Mouse (Mus musculus) MEL (cell line): ENCODE results near the gene Gdi1. TPM values are rescaled to one million over a fixed set of nuclear protein-coding genes. Genes with fewer than 3 reads are reported as not detected.

Experiments
- DNase-seq: peaks from one replicate; pipeline ENCODE4 v3.0.0; 2011; ENCODE audit warnings: low read depth, low spot score
- H3K27ac ChIP-seq: 2 replicates; pipeline ENCODE4 v1.5.1; 2012; ENCODE audit warnings: low read depth, mild to moderate bottlenecking, control low read depth, low read length, moderate library complexity; ENCODE audit not compliant: control insufficient read depth
- H3K27me3 ChIP-seq, 2 experiments: fragments of 150-350 bp in 1 of 2; sonication (generic) in 1 of 2; 2 replicates each; pipeline ENCODE4 v1.6.1; 2012; ENCODE audit warnings: low read length in 2 of 2, mild to moderate bottlenecking in 2 of 2, improper control_type of control experiment in 1 of 2, moderate library complexity in 1 of 2; ENCODE audit not compliant: insufficient read depth in 2 of 2, control insufficient read depth in 1 of 2
- H3K36me3 ChIP-seq, 2 experiments: 2 replicates each; pipeline ENCODE4 v1.6.1; 2012 to 2014; ENCODE audit warnings: low read length in 2 of 2, improper control_type of control experiment in 1 of 2, inconsistent platforms in 1 of 2, mild to moderate bottlenecking in 1 of 2; ENCODE audit not compliant: insufficient read depth in 2 of 2, control insufficient read depth in 1 of 2
- H3K4me1 ChIP-seq, 2 experiments: fragments of 150-350 bp in 1 of 2; sonication (generic) in 1 of 2; 2 replicates each; pipeline ENCODE4 v1.6.1; 2012; ENCODE audit warnings: low read length in 2 of 2, improper control_type of control experiment in 1 of 2, mild to moderate bottlenecking in 1 of 2; ENCODE audit not compliant: insufficient read depth in 2 of 2, control insufficient read depth in 1 of 2
- H3K4me3 ChIP-seq, 2 experiments: fragments of 150-350 bp in 1 of 2; sonication (generic) in 1 of 2; 2 replicates each; pipeline ENCODE4 v1.5.1; 2012; ENCODE audit warnings: low read depth in 2 of 2, low read length in 2 of 2, mild to moderate bottlenecking in 2 of 2, moderate library complexity in 2 of 2, control low read depth in 1 of 2, improper control_type of control experiment in 1 of 2; ENCODE audit not compliant: control insufficient read depth in 1 of 2, insufficient read depth in 1 of 2
- H3K79me2 ChIP-seq: 2 replicates; pipeline ENCODE4 v1.6.1; 2012; ENCODE audit warnings: mild to moderate bottlenecking, low read length, moderate library complexity; ENCODE audit not compliant: control insufficient read depth, poor library complexity, insufficient read depth
- H3K9ac ChIP-seq: 2 replicates; pipeline ENCODE4 v1.6.1; 2012; ENCODE audit warnings: low read depth, mild to moderate bottlenecking, control low read depth, low read length, moderate library complexity; ENCODE audit not compliant: control insufficient read depth, poor library complexity, severe bottlenecking
- H3K9me3 ChIP-seq: fragments of 150-350 bp; sonication (generic); replicated peaks from 2 replicates; pipeline ENCODE4 v1.6.1; 2012; ENCODE audit warnings: mild to moderate bottlenecking, low read length, improper control_type of control experiment, moderate library complexity; ENCODE audit not compliant: insufficient read depth
- BHLHE40 ChIP-seq: IDR thresholded peaks from 2 replicates; pipeline ENCODE4 v1.6.1; 2012; ENCODE audit warnings: low read depth, mild to moderate bottlenecking, inconsistent platforms, low read length, improper control_type of control experiment, borderline replicate concordance
- CHD2 ChIP-seq: IDR thresholded peaks from 2 replicates; pipeline ENCODE4 v1.6.1; 2011; ENCODE audit warnings: low read length, improper control_type of control experiment
- CTCF ChIP-seq, 3 experiments: IDR thresholded peaks in 2 of 3; conservative IDR thresholded peaks in 1 of 3; 2 replicates each; pipeline ENCODE4 v1.5.1; 2011 to 2012; ENCODE audit warnings: low read length in 3 of 3, low read depth in 2 of 3, mild to moderate bottlenecking in 2 of 3, improper control_type of control experiment in 1 of 3, inconsistent platforms in 1 of 3, mixed read lengths in 1 of 3, moderate library complexity in 1 of 3; ENCODE audit not compliant: control insufficient read depth in 1 of 3, insufficient read depth in 1 of 3, poor library complexity in 1 of 3, severe bottlenecking in 1 of 3
- E2F4 ChIP-seq: IDR thresholded peaks from 2 replicates; pipeline ENCODE4 v1.6.1; 2011; ENCODE audit warnings: low read depth, low read length, improper control_type of control experiment, borderline replicate concordance
- ELF1 ChIP-seq: IDR thresholded peaks from 2 replicates; pipeline ENCODE4 v1.6.1; 2014; ENCODE audit warnings: low read depth, mild to moderate bottlenecking, inconsistent platforms, low read length, improper control_type of control experiment, moderate library complexity
- EP300 ChIP-seq, 2 experiments: IDR thresholded peaks; 2 replicates each; pipeline ENCODE4 v1.6.1; 2011; ENCODE audit warnings: improper control_type of control experiment in 2 of 2, low read length in 2 of 2, low read depth in 1 of 2, mild to moderate bottlenecking in 1 of 2
- ETS1 ChIP-seq: IDR thresholded peaks from 2 replicates; pipeline ENCODE4 v1.6.1; 2012; ENCODE audit warnings: low read depth, mild to moderate bottlenecking, inconsistent platforms, low read length, improper control_type of control experiment, moderate library complexity
- GABPA ChIP-seq: IDR thresholded peaks from 2 replicates; pipeline ENCODE4 v1.6.1; 2012; ENCODE audit warnings: low read depth, mild to moderate bottlenecking, inconsistent platforms, low read length, improper control_type of control experiment, moderate library complexity
- GATA1 ChIP-seq: IDR thresholded peaks from 2 replicates; pipeline ENCODE4 v1.6.1; 2011; ENCODE audit warnings: low read depth, low read length, improper control_type of control experiment
- HCFC1 ChIP-seq: IDR thresholded peaks from 2 replicates; pipeline ENCODE4 v1.6.1; 2012; ENCODE audit warnings: low read depth, mild to moderate bottlenecking, inconsistent platforms, low read length, improper control_type of control experiment, moderate library complexity
- KAT2A ChIP-seq: conservative IDR thresholded peaks from 2 replicates; pipeline ENCODE4 v1.6.1; 2012; ENCODE audit warnings: low read depth, low read length, improper control_type of control experiment, inconsistent platforms
- MEF2A ChIP-seq: IDR thresholded peaks from 2 replicates; pipeline ENCODE4 v1.6.1; 2014; ENCODE audit warnings: low read depth, mild to moderate bottlenecking, inconsistent platforms, low read length, improper control_type of control experiment; ENCODE audit not compliant: poor library complexity, insufficient replicate concordance, severe bottlenecking; ENCODE audit errors: extremely low read depth
- MXI1 ChIP-seq: IDR thresholded peaks from 2 replicates; pipeline ENCODE4 v1.6.1; 2011; ENCODE audit warnings: mild to moderate bottlenecking, low read depth, low read length, improper control_type of control experiment
- MYB ChIP-seq: IDR thresholded peaks from 2 replicates; pipeline ENCODE4 v1.6.1; 2011; ENCODE audit warnings: mild to moderate bottlenecking, low read depth, low read length, improper control_type of control experiment
- MYC ChIP-seq: IDR thresholded peaks from 2 replicates; pipeline ENCODE4 v1.6.1; 2011; ENCODE audit warnings: low read depth, mild to moderate bottlenecking, low read length, improper control_type of control experiment, moderate library complexity
- NELFE ChIP-seq: IDR thresholded peaks from 2 replicates; pipeline ENCODE4 v1.6.1; 2011; ENCODE audit warnings: low read depth, low read length, improper control_type of control experiment
- RAD21 ChIP-seq: IDR thresholded peaks from 2 replicates; pipeline ENCODE4 v1.6.1; 2011; ENCODE audit warnings: mild to moderate bottlenecking, low read depth, low read length, improper control_type of control experiment
- RCOR1 ChIP-seq: IDR thresholded peaks from 2 replicates; pipeline ENCODE4 v1.6.1; 2012; ENCODE audit warnings: low read depth, mild to moderate bottlenecking, inconsistent platforms, low read length, improper control_type of control experiment
- SIN3A ChIP-seq: IDR thresholded peaks from 2 replicates; pipeline ENCODE4 v1.6.1; 2012; ENCODE audit warnings: low read length, improper control_type of control experiment, inconsistent platforms
- TAL1 ChIP-seq: IDR thresholded peaks from 2 replicates; pipeline ENCODE4 v1.6.1; 2012; ENCODE audit warnings: mild to moderate bottlenecking, inconsistent platforms, low read length, moderate library complexity, mixed read lengths
- TCF12 ChIP-seq: IDR thresholded peaks from 2 replicates; pipeline ENCODE4 v1.6.1; 2014; ENCODE audit warnings: low read depth, mild to moderate bottlenecking, inconsistent platforms, low read length, improper control_type of control experiment, moderate library complexity
- USF2 ChIP-seq, 2 experiments: IDR thresholded peaks; 2 replicates each; pipeline ENCODE4 v1.6.1; 2011 to 2012; ENCODE audit warnings: improper control_type of control experiment in 2 of 2, low read length in 2 of 2, borderline replicate concordance in 1 of 2, inconsistent platforms in 1 of 2, low read depth in 1 of 2, mild to moderate bottlenecking in 1 of 2; ENCODE audit not compliant: insufficient read depth in 1 of 2
- ZNF384 ChIP-seq: IDR thresholded peaks from 2 replicates; pipeline ENCODE4 v1.6.1; 2012; ENCODE audit warnings: low read depth, mild to moderate bottlenecking, inconsistent platforms, low read length, improper control_type of control experiment
- polyA plus RNA-seq, 2 experiments: library from polyadenylated mRNA; stranded (reverse) in 1 of 2; unstranded in 1 of 2; fragments of >175 nt in 1 of 2; fragments of >200 nt in 1 of 2; gene quantifications; 2 replicates each; pipeline versions ENCODE4 v1.2.1 to v1.2.4; 2012; ENCODE audit warnings: low replicate concordance in 2 of 2, low read depth in 1 of 2; ENCODE audit not compliant: insufficient read length in 2 of 2, insufficient read depth in 1 of 2, missing spikeins in 1 of 2
- total RNA-seq: library from RNA; depleted of rRNA; stranded (reverse); fragments of 300-350 nt; gene quantifications from 2 replicates; pipeline ENCODE4 v1.2.3, GENCODE M21; 2012

Gdi1 gene
- total and polyA plus RNA-seq, 3 experiments = 5.2 to 24.5 TPM; not detected in 1

DNA sequence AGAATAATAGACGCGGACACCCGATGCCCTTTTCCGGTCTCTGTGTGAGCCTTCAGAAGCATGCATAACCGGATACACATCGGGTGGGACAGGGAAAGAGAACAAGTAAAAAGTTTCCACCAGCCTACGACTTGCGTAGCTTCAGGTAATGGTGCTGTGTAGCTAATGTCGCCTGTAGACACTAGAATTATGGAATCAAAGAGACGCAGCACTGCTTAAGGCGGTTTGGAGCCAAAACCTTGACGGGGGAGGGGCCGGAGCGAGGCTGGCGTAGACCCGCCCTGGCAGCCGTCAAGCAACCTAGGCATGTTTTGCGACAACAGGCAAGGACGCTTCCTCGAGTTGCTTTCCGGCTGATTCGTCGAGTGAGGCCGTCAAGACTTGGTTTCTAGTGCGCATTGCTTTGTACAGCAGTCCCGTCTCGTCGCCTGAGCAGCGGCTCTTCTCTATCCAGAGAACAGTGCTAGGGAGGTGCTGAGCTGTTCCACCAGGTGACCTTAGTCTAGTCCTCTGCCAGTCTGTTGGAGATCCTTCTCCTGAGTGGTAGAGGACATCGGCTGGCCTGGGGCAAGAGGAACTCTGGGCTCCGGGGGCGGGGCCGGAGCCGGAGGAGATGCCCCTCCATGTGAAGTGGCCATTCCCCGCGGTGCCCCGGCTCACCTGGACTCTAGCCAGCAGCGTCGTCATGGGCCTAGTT is 22.3 kb upstream of the Gdi1 start (continued):
- TF ChIP-seq MXI1 = peak; percentile 73
- peak; percentile 87 for TF ChIP-seq NELFE
- TF ChIP-seq ETS1 = no peak
- no peak for TF ChIP-seq CTCF (IDR thresholded peaks at IDR 0.05 in 2 of 3, conservative IDR thresholded peaks at IDR 0.05 in 1 of 3; ENCODE audit: control insufficient read depth in 1 of 3, insufficient read depth in 1 of 3, low read depth in 2 of 3, low read length in 3 of 3, poor library complexity in 1 of 3, severe bottlenecking in 1 of 3)
- no peak for TF ChIP-seq MEF2A
- TF ChIP-seq ELF1 = peak; percentile 60; the same call in 1 of the 2 replicates
- peak; percentile 83 for TF ChIP-seq HCFC1

DNA sequence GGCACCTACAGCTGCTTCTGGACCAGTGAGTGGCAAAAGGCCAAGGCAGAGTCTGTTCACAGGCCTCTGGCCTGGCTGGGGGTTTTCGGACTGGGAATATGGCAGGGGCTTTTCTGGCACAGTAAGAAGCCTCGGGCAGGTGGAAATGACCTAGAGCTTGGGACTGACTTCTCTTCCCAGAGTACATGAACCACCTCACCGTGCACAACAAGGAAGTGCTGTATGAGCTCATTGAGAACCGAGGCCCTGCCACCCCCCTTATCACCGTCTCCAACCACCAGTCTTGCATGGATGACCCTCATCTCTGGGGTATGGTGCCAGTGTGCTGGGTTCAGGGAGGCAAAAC is 21.7 kb upstream of the Gdi1 start:
- Histone ChIP-seq H3K9me3 (no peaks in the 10 kb centered on the region), H3K36me3 (peaks cover 0 to 11% of the 10 kb centered on the region in 2 experiments; a peak in 3 of 4 replicates), H3K79me2 (peaks cover 13% of the 10 kb centered on the region), H3K9ac (peak overlapping the region; percentile 86), H3K4me3 (peak overlapping the region; percentile 72 to 76), H3K27ac (peak overlapping the region; percentile 72), H3K27me3 (no peaks in the 10 kb centered on the region), H3K4me1 (peaks cover 0 to 11% of the 10 kb centered on the region in 2 experiments; a peak in 2 of 4 replicates)
- peak; percentile 23; the same call in 1 of the 2 replicates for TF ChIP-seq ELF1
- TF ChIP-seq TAL1 = no peak
- TF ChIP-seq BHLHE40 = no peak
- no peak for TF ChIP-seq E2F4
- TF ChIP-seq CHD2 = no peak
- TF ChIP-seq MYB = no peak
- no peak for TF ChIP-seq KAT2A
- peak; percentile 30 for DNase-seq

DNA sequence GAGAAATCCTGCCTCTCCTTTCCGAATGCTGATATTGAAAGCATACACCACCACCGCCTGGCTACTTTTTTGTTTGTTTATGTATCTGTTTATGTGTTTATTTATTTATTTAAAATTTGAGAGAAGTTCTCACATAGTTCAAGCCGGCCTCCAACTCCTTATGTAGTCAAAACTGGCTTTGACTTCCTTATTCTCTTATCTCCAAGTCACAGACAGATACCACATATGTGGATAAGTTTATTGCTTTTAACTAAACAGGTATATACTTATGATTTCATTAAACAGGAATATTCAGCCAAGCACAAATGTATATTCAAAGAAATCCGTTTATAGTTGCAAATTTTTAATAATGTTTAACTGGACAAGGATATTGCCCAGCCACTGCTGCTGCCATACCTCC is 11.4 kb upstream of the Gdi1 start:
- TF ChIP-seq MYB (no peak), SIN3A (peak; percentile 34; the same call in 1 of the 2 replicates), USF2 (IDR thresholded peaks at IDR 0.05; ENCODE audit: borderline replicate concordance in 1 of 2, insufficient read depth in 1 of 2, low read depth in 1 of 2, low read length in 2 of 2) (no peak), MYC (no peak), RAD21 (no peak), HCFC1 (no peak), ZNF384 (no peak), EP300 (IDR thresholded peaks at IDR 0.05; ENCODE audit: low read depth in 1 of 2, low read length in 2 of 2) (peak; percentile 66 to 84), TAL1 (peak; percentile 74), GATA1 (peak; percentile 90), GABPA (no peak), TCF12 (peak; percentile 78), RCOR1 (peak; percentile 65)
- H3K4me3 ChIP-seq = no peak overlapping the region
- H3K9ac ChIP-seq = no peak overlapping the region
- peak overlapping the region; percentile 16; the same call in 1 of the 2 replicates for H3K27ac ChIP-seq
- DNase-seq = peak; percentile 54
- H3K4me1 ChIP-seq = peaks cover under 1 to 4% of the 10 kb centered on the region in 2 experiments; a peak in 3 of 4 replicates
- H3K9me3 ChIP-seq = no peaks in the 10 kb centered on the region
- no peaks in the 10 kb centered on the region for H3K27me3 ChIP-seq
- H3K79me2 ChIP-seq = peaks cover 10% of the 10 kb centered on the region
- peaks cover 0 to 9% of the 10 kb centered on the region in 2 experiments; a peak in 2 of 4 replicates for H3K36me3 ChIP-seq
